Mouse (Mus musculus): ENCODE data around the gene Tvp23b. TPM values are rescaled to one million over a fixed set of nuclear protein-coding genes. Genes with fewer than 3 reads are reported as not detected.

The Tvp23b gene
- polyA plus RNA-seq, 1 experiment: 32.3 TPM

DNA sequence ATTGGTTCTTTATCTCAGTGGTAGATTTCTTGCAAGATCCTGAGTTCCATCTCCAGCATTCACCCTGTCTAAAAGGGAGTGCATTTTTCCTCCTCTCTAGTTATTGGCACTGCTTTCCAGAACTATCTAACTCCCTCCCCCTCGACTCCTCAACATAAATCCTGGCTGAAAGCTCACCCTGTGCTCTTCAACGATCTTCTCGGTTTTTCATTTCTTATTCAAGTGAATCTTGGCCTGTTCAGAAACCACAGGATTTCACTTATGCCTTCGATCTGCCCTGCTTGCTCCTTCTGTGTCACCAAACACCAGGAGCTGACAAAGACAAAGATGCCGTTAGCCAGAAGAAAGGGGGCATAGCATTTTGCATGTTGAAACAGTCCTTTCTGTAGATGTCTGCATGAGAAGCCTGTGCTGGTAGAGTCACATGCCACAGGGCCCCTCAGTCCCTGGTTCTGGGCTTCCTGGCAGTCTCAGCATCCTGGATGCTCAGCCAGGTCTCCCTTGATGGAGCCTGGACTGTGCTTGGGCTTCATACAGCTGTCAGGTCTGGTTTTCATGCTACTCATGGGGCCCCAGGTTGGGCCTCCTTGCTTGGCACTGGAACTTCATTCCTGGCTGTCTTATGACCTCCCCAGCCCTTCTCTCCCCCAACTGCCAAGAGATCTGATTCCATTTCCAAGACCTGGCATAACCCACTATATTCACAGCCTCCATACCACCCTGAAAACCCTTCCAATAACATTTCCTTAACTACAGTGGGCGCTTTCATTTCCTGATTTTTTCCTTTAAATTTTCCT, 40.9 kb downstream of the Tvp23b start:
- H3K4me3 ChIP-seq (replicated peaks; ENCODE audit: insufficient read depth, low read depth, low read length): no peak overlapping the region
- 51% methylated on average over 6 of the region's 6 CpGs for WGBS
- no peak for DNase-seq
- H3K4me1 ChIP-seq (ENCODE audit: control insufficient read depth, insufficient read depth, low read length): no peaks in the 10 kb centered on the region
- TF ChIP-seq POLR2A (IDR thresholded peaks at IDR 0.05; ENCODE audit: borderline replicate concordance, insufficient read depth, low read length): no peak
- no peak overlapping the region for H3K27ac ChIP-seq (ENCODE audit: insufficient read depth, low read length)
- H3K27me3 ChIP-seq (ENCODE audit: control insufficient read depth, insufficient read depth, low read length): no peaks in the 10 kb centered on the region

DNA sequence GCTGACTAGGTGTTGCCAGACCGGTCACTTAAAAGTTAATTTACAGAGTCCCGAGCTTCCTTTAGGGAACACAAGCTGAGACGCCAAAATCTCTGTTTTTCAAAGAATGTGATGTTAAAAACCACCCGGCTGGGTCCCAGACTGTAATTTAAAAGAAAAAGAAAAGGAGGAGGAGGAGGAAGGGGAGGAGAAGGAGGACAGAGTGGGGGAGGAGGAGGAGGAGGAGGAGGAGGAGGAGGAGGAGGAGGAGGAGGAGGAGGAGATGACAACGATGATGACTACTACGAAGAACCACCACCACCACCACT, 41.4 kb downstream of the Tvp23b start:
- H3K4me3 ChIP-seq (replicated peaks; ENCODE audit: insufficient read depth, low read depth, low read length): peak overlapping the region; percentile 42
- TF ChIP-seq POLR2A (IDR thresholded peaks at IDR 0.05; ENCODE audit: borderline replicate concordance, insufficient read depth, low read length) (no peak), CTCF (IDR thresholded peaks at IDR 0.05; ENCODE audit: borderline replicate concordance, insufficient read depth, low read depth, low read length) (no peak)
- DNase-seq: no peak
- WGBS: 11% methylated on average over 6 of the region's 6 CpGs
- H3K4me1 ChIP-seq (ENCODE audit: control insufficient read depth, insufficient read depth, low read length): no peaks in the 10 kb centered on the region
- H3K27me3 ChIP-seq (ENCODE audit: control insufficient read depth, insufficient read depth, low read length): no peaks in the 10 kb centered on the region
- no peak overlapping the region for H3K27ac ChIP-seq (ENCODE audit: insufficient read depth, low read length)

DNA sequence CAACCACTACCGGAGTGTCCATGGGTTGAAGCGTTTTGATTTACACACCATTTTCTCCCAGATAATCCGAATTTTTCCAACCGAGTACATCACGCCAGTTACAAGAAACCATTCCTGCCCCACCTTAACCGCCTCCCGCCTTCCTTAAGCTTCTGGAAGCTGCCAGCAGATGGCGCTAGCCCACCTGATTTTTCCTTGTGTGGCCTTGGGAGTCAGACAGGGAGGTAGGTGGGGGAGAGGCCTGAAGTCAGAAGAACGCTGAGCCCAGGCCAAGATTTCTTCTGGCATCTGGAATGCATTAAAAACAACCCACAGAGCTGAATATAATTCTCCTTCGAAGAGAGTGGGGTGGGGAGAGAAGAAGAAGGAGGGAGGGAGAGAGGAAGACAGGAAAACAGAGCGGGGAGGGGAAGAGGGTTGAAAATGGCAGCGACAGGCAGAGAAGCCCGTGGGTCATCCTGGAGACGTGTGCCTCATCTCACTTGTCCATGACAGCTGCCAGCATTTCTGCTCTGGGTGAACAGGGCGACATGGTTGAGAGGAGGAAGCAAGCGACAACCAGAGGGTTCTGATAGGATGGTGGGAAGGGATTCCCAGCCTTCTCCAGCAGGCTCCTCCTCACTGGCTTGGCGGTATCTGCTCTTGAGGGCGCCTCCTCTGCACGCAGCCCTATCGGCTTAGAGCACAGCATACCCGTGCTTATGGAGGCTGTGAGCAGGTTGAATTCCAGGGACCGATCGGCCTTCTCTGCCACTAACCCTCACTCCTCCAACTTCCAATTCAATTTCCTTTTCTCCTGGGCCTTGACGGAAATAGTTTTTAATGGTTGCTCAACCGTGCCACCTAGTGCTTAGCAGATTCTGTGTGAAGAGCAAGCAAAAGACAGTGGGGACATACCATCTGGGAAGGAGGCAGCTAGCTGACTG, 42.1 kb downstream of the Tvp23b start:
- Histone ChIP-seq H3K4me3 (replicated peaks; ENCODE audit: insufficient read depth, low read depth, low read length) (peak overlapping the region; percentile 42), H3K27me3 (ENCODE audit: control insufficient read depth, insufficient read depth, low read length) (no peaks in the 10 kb centered on the region), H3K27ac (ENCODE audit: insufficient read depth, low read length) (no peak overlapping the region), H3K4me1 (ENCODE audit: control insufficient read depth, insufficient read depth, low read length) (no peaks in the 10 kb centered on the region)
- 18% methylated on average over 25 of the region's 25 CpGs for whole genome bisulfite sequencing
- no peak for TF ChIP-seq POLR2A (IDR thresholded peaks at IDR 0.05; ENCODE audit: borderline replicate concordance, insufficient read depth, low read length)
- peak; percentile 94 for TF ChIP-seq CTCF (IDR thresholded peaks at IDR 0.05; ENCODE audit: borderline replicate concordance, insufficient read depth, low read depth, low read length)
- peak; percentile 83 to 90 for DNase-seq

DNA sequence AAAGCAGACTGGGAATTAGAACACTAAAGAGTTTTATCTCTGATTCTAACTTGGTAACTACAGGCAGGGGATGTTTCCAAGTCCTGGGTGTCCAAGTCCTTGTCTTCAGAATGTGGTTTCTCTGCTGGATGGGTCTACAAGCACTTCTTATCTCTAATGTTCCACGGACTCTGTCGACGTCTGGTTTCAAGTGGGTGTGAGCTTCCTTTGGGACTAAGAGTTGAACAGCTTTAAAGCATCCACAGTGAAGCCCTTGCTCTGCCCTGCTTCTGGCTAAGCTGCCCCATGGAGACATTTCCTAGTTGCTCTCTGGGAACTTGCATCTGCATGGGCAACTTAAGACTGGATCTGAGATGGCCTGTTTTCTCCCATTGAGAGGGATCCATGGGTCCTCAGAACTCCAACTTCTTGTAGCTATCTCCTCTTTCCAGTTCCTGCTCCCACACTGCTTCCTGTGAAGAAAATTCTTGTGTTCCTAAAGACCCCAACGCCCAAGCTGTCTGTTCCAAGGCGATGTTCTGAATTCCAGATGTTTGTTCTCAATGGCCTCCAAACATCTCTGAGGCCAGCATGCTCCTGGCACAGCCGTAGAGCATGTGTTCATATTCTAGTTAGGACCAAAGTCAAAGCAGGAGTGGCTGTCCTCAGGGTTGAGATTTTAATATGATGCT, 45.0 kb downstream of the Tvp23b start:
- DNase-seq: no peak
- TF ChIP-seq CTCF (IDR thresholded peaks at IDR 0.05; ENCODE audit: borderline replicate concordance, insufficient read depth, low read depth, low read length) (no peak), POLR2A (IDR thresholded peaks at IDR 0.05; ENCODE audit: borderline replicate concordance, insufficient read depth, low read length) (no peak)
- WGBS: 91% methylated on average over 6 of the region's 6 CpGs

GRCm38 (mm10) chr11:62929799-62930198, 50.5 kb downstream of the Tvp23b start:
- no peaks in the 10 kb centered on the region for H3K4me1 ChIP-seq (ENCODE audit: control insufficient read depth, insufficient read depth, low read length)
- no peak overlapping the region for H3K27ac ChIP-seq (ENCODE audit: insufficient read depth, low read length)
- 89% methylated on average over 3 of the region's 3 CpGs for WGBS
- no peak for DNase-seq
- no peak overlapping the region for H3K4me3 ChIP-seq (replicated peaks; ENCODE audit: insufficient read depth, low read depth, low read length)
- TF ChIP-seq POLR2A (IDR thresholded peaks at IDR 0.05; ENCODE audit: borderline replicate concordance, insufficient read depth, low read length) (no peak), CTCF (IDR thresholded peaks at IDR 0.05; ENCODE audit: borderline replicate concordance, insufficient read depth, low read depth, low read length) (no peak)
- H3K27me3 ChIP-seq (ENCODE audit: control insufficient read depth, insufficient read depth, low read length): no peaks in the 10 kb centered on the region

More for the DNA sequence above, 45.0 kb downstream of the Tvp23b start:
- no peaks in the 10 kb centered on the region for H3K27me3 ChIP-seq (ENCODE audit: control insufficient read depth, insufficient read depth, low read length)
- no peak overlapping the region for H3K27ac ChIP-seq (ENCODE audit: insufficient read depth, low read length)
- no peak overlapping the region for H3K4me3 ChIP-seq (replicated peaks; ENCODE audit: insufficient read depth, low read depth, low read length)
- H3K4me1 ChIP-seq (ENCODE audit: control insufficient read depth, insufficient read depth, low read length): no peaks in the 10 kb centered on the region

GRCm38 (mm10) chr11:62930574-62930973, 51.3 kb downstream of the Tvp23b start:
- Histone ChIP-seq H3K4me3 (replicated peaks; ENCODE audit: insufficient read depth, low read depth, low read length) (no peak overlapping the region), H3K27ac (ENCODE audit: insufficient read depth, low read length) (no peak overlapping the region), H3K27me3 (ENCODE audit: control insufficient read depth, insufficient read depth, low read length) (no peaks in the 10 kb centered on the region), H3K4me1 (ENCODE audit: control insufficient read depth, insufficient read depth, low read length) (no peaks in the 10 kb centered on the region)
- DNase-seq: no peak
- TF ChIP-seq CTCF (IDR thresholded peaks at IDR 0.05; ENCODE audit: borderline replicate concordance, insufficient read depth, low read depth, low read length) (no peak), POLR2A (IDR thresholded peaks at IDR 0.05; ENCODE audit: borderline replicate concordance, insufficient read depth, low read length) (no peak)
- 86% methylated on average over 4 of the region's 4 CpGs for WGBS

- DNase-seq: no peak
- Histone ChIP-seq H3K4me1 (ENCODE audit: control insufficient read depth, insufficient read depth, low read length) (no peaks in the 10 kb centered on the region), H3K4me3 (replicated peaks; ENCODE audit: insufficient read depth, low read depth, low read length) (no peak overlapping the region), H3K27me3 (ENCODE audit: control insufficient read depth, insufficient read depth, low read length) (no peaks in the 10 kb centered on the region), H3K27ac (ENCODE audit: insufficient read depth, low read length) (no peak overlapping the region)
- TF ChIP-seq POLR2A (IDR thresholded peaks at IDR 0.05; ENCODE audit: borderline replicate concordance, insufficient read depth, low read length) (no peak), CTCF (IDR thresholded peaks at IDR 0.05; ENCODE audit: borderline replicate concordance, insufficient read depth, low read depth, low read length) (no peak)
- 89% methylated on average over 5 of the region's 5 CpGs for WGBS
Observed at GRCm38 (mm10) chr11:62931141-62931540, 51.9 kb downstream of the Tvp23b start.
